Mouse (Mus musculus) liver, adult 2 months (tissue): ENCODE results near the gene Dhx32.

Experiments
- CTCF ChIP-seq: fragments of 200-500 bp; IDR thresholded peaks from 2 replicates; pipeline ENCODE4 v1.5.1; 2011; ENCODE audit warnings: low read depth, low read length, control low read depth
- POLR2A ChIP-seq: fragments of 200-500 bp; IDR thresholded peaks from 2 replicates; pipeline ENCODE4 v1.6.1; 2011; ENCODE audit warnings: low read length, control low read depth; ENCODE audit not compliant: insufficient read depth; ENCODE audit errors: extremely low read depth

DNA sequence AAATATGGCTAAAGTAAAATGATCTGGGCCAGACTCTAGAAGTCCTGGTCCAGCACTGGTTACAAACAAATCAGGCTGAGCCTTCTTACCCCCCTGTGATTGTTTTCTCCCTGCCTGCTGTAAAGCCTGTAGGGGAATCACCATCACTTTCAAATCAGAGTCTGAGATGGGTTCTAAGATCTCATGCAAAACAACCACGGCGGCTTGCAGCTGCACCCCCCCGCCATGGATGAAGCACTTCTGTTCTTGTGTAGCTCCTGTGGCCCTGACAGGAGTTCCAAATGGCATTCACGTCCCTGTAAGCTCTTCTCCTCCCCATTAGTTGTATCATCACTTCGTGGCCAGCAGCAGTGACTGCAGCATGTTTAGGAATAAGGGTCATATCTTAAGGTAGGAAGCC lies 98.9 kb downstream of the Dhx32 start:
- TF ChIP-seq CTCF, result no peak
- TF ChIP-seq POLR2A, result no peak
